Mouse (Mus musculus) ES-E14 (cell line): ENCODE results near the gene Snai3. TPM values are rescaled to one million over a fixed set of nuclear protein-coding genes. Genes with fewer than 3 reads are reported as not detected.

ENCODE experiments used
- DNase-seq: peaks from one replicate; pipeline ENCODE4 v3.0.0-alpha.2; 2013; ENCODE audit warnings: low read depth, low spot score
- H3K27ac ChIP-seq: 2 replicates; pipeline ENCODE4 v1.5.1; 2012; ENCODE audit warnings: low read depth, mild to moderate bottlenecking, low read length, moderate library complexity, mixed read lengths; ENCODE audit not compliant: poor library complexity, insufficient read depth, severe bottlenecking
- H3K36me3 ChIP-seq: 2 replicates; pipeline ENCODE4 v1.6.1; 2012; ENCODE audit warnings: mild to moderate bottlenecking, low read length, moderate library complexity, mixed read lengths; ENCODE audit not compliant: control insufficient read depth, poor library complexity, insufficient read depth, severe bottlenecking
- H3K4me1 ChIP-seq, 2 experiments: fragments of 150-350 bp in 1 of 2; sonication (generic) in 1 of 2; 2 replicates each; pipeline ENCODE4 v1.6.1; 2012; ENCODE audit warnings: low read length in 2 of 2, mild to moderate bottlenecking in 1 of 2, mixed read lengths in 1 of 2; ENCODE audit not compliant: control insufficient read depth in 2 of 2, insufficient read depth in 2 of 2, poor library complexity in 1 of 2
- H3K4me3 ChIP-seq, 2 experiments: fragments of 150-350 bp in 1 of 2; sonication (generic) in 1 of 2; 2 replicates each; pipeline ENCODE4 v1.5.1; 2012; ENCODE audit warnings: low read length in 2 of 2, low read depth in 1 of 2, mild to moderate bottlenecking in 1 of 2, mixed read lengths in 1 of 2; ENCODE audit not compliant: insufficient read depth in 1 of 2, poor library complexity in 1 of 2, severe bottlenecking in 1 of 2
- H3K9ac ChIP-seq: 2 replicates; pipeline ENCODE4 v1.6.1; 2012; ENCODE audit warnings: low read depth, mild to moderate bottlenecking, low read length, mixed read lengths; ENCODE audit not compliant: poor library complexity, insufficient read depth, severe bottlenecking
- H3K9me3 ChIP-seq: fragments of 150-350 bp; sonication (generic); 2 replicates; pipeline ENCODE4 v1.6.1; 2012; ENCODE audit warnings: low read depth, mild to moderate bottlenecking, low read length; ENCODE audit not compliant: control insufficient read depth, insufficient read depth
- CHD2 ChIP-seq: IDR thresholded peaks from 2 replicates; pipeline ENCODE4 v1.6.1; 2014; ENCODE audit warnings: mild to moderate bottlenecking, low read depth, low read length, inconsistent platforms
- HCFC1 ChIP-seq: IDR thresholded peaks from 2 replicates; pipeline ENCODE4 v1.6.1; 2012; ENCODE audit warnings: low read length, inconsistent platforms, borderline replicate concordance; ENCODE audit not compliant: insufficient read depth
- MAFK ChIP-seq: IDR thresholded peaks from 2 replicates; pipeline ENCODE4 v1.6.1; 2014; ENCODE audit warnings: mild to moderate bottlenecking, low read depth, low read length, inconsistent platforms; ENCODE audit not compliant: insufficient read depth
- ZC3H11A ChIP-seq: IDR thresholded peaks from 2 replicates; pipeline ENCODE4 v1.6.1; 2012; ENCODE audit warnings: low read depth, mild to moderate bottlenecking, inconsistent platforms, low read length, borderline replicate concordance
- ZNF384 ChIP-seq: IDR thresholded peaks from 2 replicates; pipeline ENCODE4 v1.6.1; 2012; ENCODE audit warnings: low read depth, low read length, inconsistent platforms
- in situ Hi-C, 2 experiments: fragments of 600-800 bp; cut with MboI; formaldehyde crosslinking; loops; one replicate each; pipeline ENCODE4 v1.15.1; 2025; ENCODE audit warnings: low sequenced_read_pairs in 2 of 2, inconsistent platforms in 1 of 2; ENCODE audit not compliant: unreplicated experiment in 2 of 2
- total RNA-seq: library from RNA; depleted of rRNA; stranded (reverse); fragments of 300-350 nt; gene quantifications from 2 replicates; pipeline ENCODE4 v1.2.3, GENCODE M21; 2012

Gene Snai3
- total RNA-seq, 1 experiment: 4.2 TPM

DNA sequence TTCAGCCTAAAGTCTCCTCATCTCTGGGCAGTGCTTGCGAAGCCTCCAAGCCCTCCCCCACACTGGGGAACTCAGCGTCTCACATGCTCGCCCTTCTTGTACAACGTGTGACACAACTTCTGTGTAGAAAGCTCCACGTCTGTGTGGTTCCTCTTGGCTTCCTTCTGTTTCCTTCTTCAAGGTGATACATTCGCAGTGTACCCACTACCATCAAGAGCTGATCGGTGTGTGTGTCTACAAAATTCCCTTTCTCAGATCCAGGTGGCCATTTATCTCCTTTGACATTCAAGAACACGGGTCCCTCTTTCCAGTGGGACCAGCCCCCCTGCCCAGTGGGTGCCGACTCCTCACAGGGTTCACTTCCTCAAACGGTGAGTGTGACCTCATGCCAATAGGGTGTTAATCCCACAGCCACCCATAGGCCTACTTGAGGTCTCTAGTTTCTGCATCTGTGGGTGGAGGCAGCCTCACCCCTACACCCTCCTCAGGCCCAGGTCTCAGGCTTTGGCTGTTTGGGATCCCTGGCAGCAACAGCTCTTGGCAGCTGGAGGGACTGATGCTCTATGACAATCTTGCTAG is 30.4 kb downstream of the Snai3 start:
- peaks cover 14% of the 10 kb centered on the region; the same call in 1 of the 2 replicates for H3K36me3 ChIP-seq
- peaks cover 3 to 21% of the 10 kb centered on the region in 2 experiments; a peak in 2 of 4 replicates for H3K4me1 ChIP-seq
- no peak overlapping the region for H3K9ac ChIP-seq
- no peak for DNase-seq
- in situ Hi-C loops: no loop called here
- TF ChIP-seq ZNF384: no peak
- TF ChIP-seq HCFC1: no peak
- no peak for TF ChIP-seq ZC3H11A
- TF ChIP-seq MAFK: no peak
- TF ChIP-seq CHD2: no peak
- no peak overlapping the region for H3K4me3 ChIP-seq
- H3K27ac ChIP-seq: no peak overlapping the region
- H3K9me3 ChIP-seq: no peaks in the 10 kb centered on the region

DNA sequence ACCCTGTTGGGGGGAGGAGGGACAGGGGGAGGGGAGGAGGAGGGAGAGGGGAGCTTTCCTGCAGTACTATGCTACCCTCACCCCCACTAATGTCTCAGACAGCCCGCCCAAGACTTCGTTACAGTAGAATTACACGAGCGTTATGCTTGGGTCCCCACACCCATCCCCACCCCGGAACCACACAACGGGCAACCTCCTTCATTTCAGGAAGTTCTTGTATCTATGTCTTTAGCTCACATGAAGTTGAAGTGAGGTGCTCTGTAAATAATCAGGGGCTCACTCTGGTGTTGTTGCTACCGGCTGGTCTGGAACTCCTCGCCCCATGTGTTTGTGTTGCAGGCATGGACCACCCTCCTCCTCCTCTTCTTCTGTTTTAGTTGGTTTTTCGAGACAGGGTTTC is 32.4 kb downstream of the Snai3 start:
- Histone ChIP-seq H3K9me3 (no peaks in the 10 kb centered on the region), H3K9ac (no peak overlapping the region), H3K4me1 (peaks cover 3 to 26% of the 10 kb centered on the region in 2 experiments; a peak in 2 of 4 replicates), H3K4me3 (no peak overlapping the region), H3K27ac (no peak overlapping the region), H3K36me3 (peaks cover 3% of the 10 kb centered on the region; the same call in 1 of the 2 replicates)
- TF ChIP-seq HCFC1 (no peak), ZNF384 (no peak), MAFK (no peak), ZC3H11A (no peak), CHD2 (no peak)
- DNase-seq: no peak
- in situ Hi-C loops: no loop called here

DNA sequence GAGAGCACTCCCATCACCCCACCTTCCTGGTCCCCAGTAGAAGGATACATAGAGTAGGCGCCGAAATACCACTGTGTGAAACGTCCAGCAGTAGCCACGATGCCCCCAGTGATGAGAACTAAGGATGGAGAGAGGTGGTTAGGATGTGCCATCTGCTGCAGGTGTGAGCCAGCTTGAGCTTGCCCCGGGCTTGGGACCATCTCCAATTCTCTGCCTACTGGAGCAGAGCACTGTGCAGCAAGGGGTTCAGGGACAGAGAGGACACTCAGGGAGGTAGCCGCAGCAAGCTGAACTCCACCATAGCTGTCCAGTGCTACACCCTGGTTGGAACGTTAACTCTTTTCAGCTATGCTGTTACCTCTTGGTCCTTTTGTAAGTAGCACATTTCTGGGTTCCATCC is 32.9 kb downstream of the Snai3 start:
- DNase-seq: no peak
- H3K36me3 ChIP-seq: peaks cover 3% of the 10 kb centered on the region; the same call in 1 of the 2 replicates
- in situ Hi-C loops: no loop called here
- H3K4me1 ChIP-seq: peaks cover 3 to 24% of the 10 kb centered on the region in 2 experiments; a peak in 2 of 4 replicates
- no peak overlapping the region for H3K9ac ChIP-seq
- TF ChIP-seq ZNF384: no peak
- no peak for TF ChIP-seq HCFC1
- TF ChIP-seq MAFK: no peak
- TF ChIP-seq ZC3H11A: no peak
- no peak for TF ChIP-seq CHD2
- H3K4me3 ChIP-seq: no peak overlapping the region
- no peak overlapping the region for H3K27ac ChIP-seq
- no peaks in the 10 kb centered on the region for H3K9me3 ChIP-seq

DNA sequence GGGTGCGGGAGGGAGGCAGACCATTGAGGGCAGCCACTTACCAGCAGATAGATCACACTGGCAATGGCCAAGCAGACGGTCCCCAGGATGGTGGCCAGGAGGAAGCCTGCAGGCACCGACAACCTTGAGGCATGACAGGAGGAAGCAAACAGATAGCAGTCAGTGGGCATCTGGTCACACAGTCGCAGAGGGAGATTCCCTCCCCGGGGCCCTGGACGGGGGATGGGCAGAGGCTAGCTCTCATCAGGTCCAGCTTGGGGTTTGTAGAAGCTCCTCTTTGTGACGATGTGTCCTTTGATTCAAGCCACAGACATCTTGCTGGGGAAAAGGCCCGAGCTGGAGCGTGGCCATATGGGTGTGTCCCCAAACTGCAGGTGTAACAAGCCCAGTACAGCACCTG is 34.4 kb downstream of the Snai3 start:
- Histone ChIP-seq H3K27ac (no peak overlapping the region), H3K9ac (no peak overlapping the region), H3K9me3 (no peaks in the 10 kb centered on the region), H3K4me3 (no peak overlapping the region), H3K36me3 (peaks cover 3% of the 10 kb centered on the region; the same call in 1 of the 2 replicates), H3K4me1 (peaks cover 0 to 17% of the 10 kb centered on the region in 2 experiments; a peak in 2 of 4 replicates)
- TF ChIP-seq ZC3H11A (no peak), ZNF384 (no peak), HCFC1 (no peak), CHD2 (no peak), MAFK (no peak)
- no peak for DNase-seq
- in situ Hi-C loops: no loop called here

DNA sequence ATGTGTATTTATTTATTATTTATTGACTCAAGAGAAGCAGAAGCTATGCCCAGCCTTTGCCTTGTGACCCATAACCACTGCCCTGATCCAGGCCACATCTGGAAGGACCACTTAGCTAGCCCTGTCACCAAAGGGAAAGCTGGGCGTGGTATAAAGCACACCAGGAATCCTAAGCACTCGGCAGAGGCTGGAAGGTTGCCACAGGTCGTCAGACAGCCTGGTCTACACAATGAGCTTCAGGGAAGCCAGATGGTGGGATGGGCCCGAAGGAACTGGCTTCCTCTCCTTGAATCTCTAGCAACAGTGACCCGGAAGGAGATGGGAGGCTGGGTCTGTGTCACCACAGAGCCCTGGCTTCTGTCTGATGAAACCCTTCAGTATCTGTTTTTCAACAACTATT is 36.9 kb downstream of the Snai3 start:
- in situ Hi-C loops: no loop called here
- Histone ChIP-seq H3K36me3 (peaks cover 1% of the 10 kb centered on the region; the same call in 1 of the 2 replicates), H3K9me3 (no peaks in the 10 kb centered on the region), H3K9ac (no peak overlapping the region), H3K27ac (no peak overlapping the region), H3K4me1 (peaks cover 0 to 16% of the 10 kb centered on the region in 2 experiments; a peak in 2 of 4 replicates), H3K4me3 (no peak overlapping the region; a peak in 1 of 4 replicates)
- DNase-seq: no peak
- TF ChIP-seq MAFK (no peak), ZC3H11A (no peak), HCFC1 (no peak), CHD2 (no peak), ZNF384 (no peak)
